In genomic region chr2:147011474-147012140, GRCm38 (mm10) we compare ENCODE assay signal across 8 mouse cellular contexts. TPM values are rescaled to one million over a fixed set of nuclear protein-coding genes. Genes with fewer than 3 reads are reported as not detected.
A peak's percentile ranks its signal among the peaks of the same experiment; 100 is the strongest.
DNase-seq lines count a peak whose midpoint lies in the region; ATAC-seq and TF ChIP-seq lines count a peak whose summit lies in the region.

No protein-coding gene starts in this region.

- peak; percentile 27 to 71 for DNase-seq in adrenal gland, adult (ENCODE audit: inconsistent age in 2 of 2, low spot score in 1 of 2)
- DNase-seq in adrenal gland, adult 8-10 months: no peak
- no peak for DNase-seq in forebrain, embryonic 11.5 days (ENCODE audit: low spot score)
- DNase-seq in layer of hippocampus, adult 9-11 months: no peak
- no peak for DNase-seq in urinary bladder, postnatal 4 days (ENCODE audit: low spot score in 2 of 2)

- peak overlapping the region; percentile 54 for H3K4me2 ChIP-seq in forebrain, embryonic 11.5 days (ENCODE audit: low read depth, low read length, severe bottlenecking)
- H3K4me2 ChIP-seq in limb, embryonic 13.5 days (replicated peaks): peak overlapping the region; percentile 72
- H3K4me2 ChIP-seq in myocyte (ENCODE audit: low read depth): peak overlapping the region; percentile 99

- H3K27ac ChIP-seq in ES-Bruce4 (ENCODE audit: insufficient read depth, low read length): peak overlapping the region; percentile 99
- H3K27ac ChIP-seq in forebrain, embryonic 11.5 days (ENCODE audit: low read depth, low read length): peak overlapping the region; percentile 97; the same call in 1 of the 2 replicates
- peak overlapping the region; percentile 99 for H3K27ac ChIP-seq in limb, embryonic 13.5 days

- H3K9ac ChIP-seq in ES-Bruce4 (ENCODE audit: low read depth, poor library complexity, severe bottlenecking): peak overlapping the region; percentile 57
- peak overlapping the region; percentile 86 for H3K9ac ChIP-seq in forebrain, embryonic 11.5 days (ENCODE audit: low read length)
- H3K9ac ChIP-seq in limb, embryonic 13.5 days: peak overlapping the region; percentile 91

- H3K36me3 ChIP-seq in ES-Bruce4 (ENCODE audit: control insufficient read depth, insufficient read depth, low read length, poor library complexity, severe bottlenecking) (no peaks in the 10 kb centered on the region; the same call in 1 of the 2 replicates), myocyte (ENCODE audit: control insufficient read depth, insufficient read depth) (no peaks in the 10 kb centered on the region)
- no peaks in the 10 kb centered on the region for H3K36me3 ChIP-seq in forebrain, embryonic 11.5 days (ENCODE audit: control insufficient read depth, insufficient read depth, low read length)
- peaks cover 7% of the 10 kb centered on the region; the same call in 1 of the 2 replicates for H3K36me3 ChIP-seq in limb, embryonic 13.5 days

- H3K4me3 ChIP-seq in ES-Bruce4 (ENCODE audit: low read depth, low read length) (peak overlapping the region; percentile 85), myocyte (peak overlapping the region; percentile 93)
- peak overlapping the region; percentile 79 for H3K4me3 ChIP-seq in forebrain, embryonic 11.5 days (ENCODE audit: low read depth, low read length)
- H3K4me3 ChIP-seq in limb, embryonic 13.5 days: peak overlapping the region; percentile 90

- no peak overlapping the region for H3ac ChIP-seq in myocyte (ENCODE audit: control insufficient read depth, insufficient read length)

- H3K27me3 ChIP-seq in ES-Bruce4 (ENCODE audit: control insufficient read depth, insufficient read depth, low read length, poor library complexity, severe bottlenecking) (no peaks in the 10 kb centered on the region), myocyte (ENCODE audit: control insufficient read depth, insufficient read depth, insufficient read length) (no peaks in the 10 kb centered on the region)
- H3K27me3 ChIP-seq in forebrain, embryonic 11.5 days (ENCODE audit: control insufficient read depth, insufficient read depth, low read length): no peaks in the 10 kb centered on the region
- H3K27me3 ChIP-seq in limb, embryonic 13.5 days: no peaks in the 10 kb centered on the region

- H3K9me3 ChIP-seq in ES-Bruce4 (replicated peaks; ENCODE audit: control insufficient read depth, insufficient read depth, low read length, poor library complexity, severe bottlenecking): peaks cover 14% of the 10 kb centered on the region
- no peaks in the 10 kb centered on the region for H3K9me3 ChIP-seq in forebrain, embryonic 11.5 days (ENCODE audit: control insufficient read depth, low read length)
- no peaks in the 10 kb centered on the region for H3K9me3 ChIP-seq in limb, embryonic 13.5 days

- 83% methylated on average over 3 of the region's 3 CpGs for WGBS in forebrain, embryonic 11.5 days
- 75% methylated on average over 3 of the region's 3 CpGs for WGBS in limb, embryonic 13.5 days

- peak; percentile 89 for TF ChIP-seq EP300 in ES-Bruce4 (IDR thresholded peaks at IDR 0.05; ENCODE audit: insufficient read depth, low read depth, low read length)

- ATAC-seq in forebrain, embryonic 11.5 days (replicated peaks; ENCODE audit: low FRiP score): no peak
- ATAC-seq in limb, embryonic 13.5 days (ENCODE audit: low FRiP score, low read depth): no peak

- H3K4me1 ChIP-seq in ES-Bruce4 (ENCODE audit: control insufficient read depth, insufficient read depth, low read length): peaks cover 2% of the 10 kb centered on the region
- H3K4me1 ChIP-seq in forebrain, embryonic 11.5 days (replicated peaks; ENCODE audit: control insufficient read depth, insufficient read depth, low read length): no peaks in the 10 kb centered on the region; the same call in 1 of the 2 replicates
- peaks cover 18% of the 10 kb centered on the region for H3K4me1 ChIP-seq in limb, embryonic 13.5 days

- no peak for TF ChIP-seq CTCF in ES-Bruce4 (IDR thresholded peaks at IDR 0.05; ENCODE audit: low read depth, low read length)

- peaks cover 32% of the 10 kb centered on the region for H3K79me2 ChIP-seq in myocyte (ENCODE audit: control insufficient read depth, insufficient read depth)

- TF ChIP-seq POLR2A in ES-Bruce4 (IDR thresholded peaks at IDR 0.05; ENCODE audit: insufficient read depth, low read length) (no peak), myocyte (IDR thresholded peaks at IDR 0.05; ENCODE audit: insufficient read length, low read depth) (no peak)

TF ChIP-seq in myocyte, 11 proteins besides CTCF, POLR2A, EP300 and RAD21:
- TF ChIP-seq SRF (IDR thresholded peaks at IDR 0.05; ENCODE audit: control insufficient read depth, insufficient read length, low read depth) (no peak), E2F4 (IDR thresholded peaks at IDR 0.05; ENCODE audit: insufficient read depth) (no peak)

RNA-seq across cellular contexts. Expression of gene Xrn2, which starts 1.2 kb away (rescaled TPM):
- total RNA-seq in adrenal gland, adult 8-10 months (2022): 10 to 100 TPM; 58.4 to 74.0 (median 61.9) TPM
- 179 and 196 TPM in 2 replicates for polyA plus RNA-seq in ES-Bruce4 (2011; ENCODE audit: insufficient read depth, insufficient read length, low read depth, missing spikeins)
- polyA plus RNA-seq in forebrain, embryonic 11.5 days (2014; fragmentation: Nextera tagmentation; extraction: Ambion mirVana): 102 and 110 TPM in 2 replicates
- 85.0 and 87.5 TPM in 2 replicates for polyA plus RNA-seq in limb, embryonic 13.5 days (2015; fragmentation: Nextera tagmentation; extraction: Ambion mirVana)
- polyA plus RNA-seq in myocyte (2012; fragmentation: generic; extraction: Trizol): 40.7 TPM

Comparison
In these comparisons a context has a peak if more than half of its experiments do, and no peak if none do; other contexts are left out.
1. DNase-seq: peak in adrenal gland, adult (2 of 2); none in adrenal gland, adult 8-10 months (single experiment), forebrain, embryonic 11.5 days (single experiment), layer of hippocampus, adult 9-11 months (single experiment) and urinary bladder, postnatal 4 days (0 of 2).
2. Peak in every context shown above with its lines, with median percentiles within 50 percentile points of each other: H3K27ac ChIP-seq, H3K4me3 ChIP-seq, H3K9ac ChIP-seq and H3K4me2 ChIP-seq.